Mouse (Mus musculus) kidney, embryonic 15.5 days (tissue): ENCODE results near the gene Reps1. TPM values are rescaled to one million over a fixed set of nuclear protein-coding genes. Genes with fewer than 3 reads are reported as not detected.
A peak's percentile ranks its signal among the peaks of the same experiment; 100 is the strongest.

Experiments
- ATAC-seq: fragments of 200-750 bp; cut with Nextera tagmentation; replicated peaks from 2 replicates; pipeline ENCODE4 v1.8.0; 2017; ENCODE audit warnings: moderate TSS enrichment; ENCODE audit not compliant: low FRiP score
- H3K27ac ChIP-seq: fragments of 300-500 bp; sonication (generic); 2 replicates; pipeline ENCODE4 v1.5.1; 2015; ENCODE audit warnings: mild to moderate bottlenecking, inconsistent platforms
- H3K27me3 ChIP-seq: fragments of 300-500 bp; sonication (generic); 2 replicates; pipeline ENCODE4 v1.6.1; 2015; ENCODE audit warnings: inconsistent platforms
- H3K36me3 ChIP-seq: fragments of 300-500 bp; sonication (generic); 2 replicates; pipeline ENCODE4 v1.6.1; 2015; ENCODE audit warnings: inconsistent platforms
- H3K4me1 ChIP-seq: fragments of 300-500 bp; sonication (generic); 2 replicates; pipeline ENCODE4 v1.6.1; 2015; ENCODE audit warnings: inconsistent platforms
- H3K4me2 ChIP-seq: fragments of 300-500 bp; sonication (generic); 2 replicates; pipeline ENCODE4 v1.6.1; 2015; ENCODE audit warnings: moderate library complexity, mild to moderate bottlenecking, inconsistent platforms
- H3K4me3 ChIP-seq: fragments of 300-500 bp; sonication (generic); replicated peaks from 2 replicates; pipeline ENCODE4 v1.5.1; 2015; ENCODE audit warnings: mild to moderate bottlenecking, inconsistent platforms
- H3K9ac ChIP-seq: fragments of 300-500 bp; sonication (generic); 2 replicates; pipeline ENCODE4 v1.6.1; 2015; ENCODE audit warnings: mild to moderate bottlenecking, inconsistent platforms
- H3K9me3 ChIP-seq: fragments of 300-500 bp; sonication (generic); replicated peaks from 2 replicates; pipeline ENCODE4 v1.6.1; 2016; ENCODE audit warnings: inconsistent platforms
- WGBS: fragments of 180-500 bp; shearing (Covaris S2); methylation state at CpG from one replicate; pipeline ENCODE4 v1.1.7; 2015; ENCODE audit warnings: mixed read lengths; 5-methylcytosine and 5-hydroxymethylcytosine counted together
- polyA plus RNA-seq: library from polyadenylated mRNA; unstranded; fragments of >200 nt; fragmentation: Nextera tagmentation; extraction: Ambion mirVana; gene quantifications from 2 replicates; pipeline ENCODE4 v1.2.1, GENCODE M21; 2015

Gene Reps1
- polyA plus RNA-seq, 1 experiment from 2014 or later = 15.3 TPM

DNA sequence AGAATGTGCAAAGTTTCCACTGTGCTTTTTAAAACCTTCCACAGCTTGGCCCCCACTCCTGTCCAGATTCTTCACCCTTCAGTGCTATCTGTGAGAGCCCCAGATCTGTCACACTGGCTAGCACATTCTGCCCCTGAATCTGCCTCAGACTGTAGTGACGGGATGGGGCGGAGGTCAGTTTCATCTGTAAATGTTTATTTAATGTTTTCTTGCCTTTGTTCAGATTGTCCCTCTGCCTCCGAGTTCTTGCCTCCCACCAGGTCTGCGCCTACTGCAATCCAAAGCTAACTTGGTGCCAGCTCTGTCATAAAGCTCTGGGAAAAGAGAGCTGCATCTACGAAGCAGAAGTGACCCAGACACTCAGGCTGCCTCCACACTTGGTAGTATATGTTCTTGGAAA lies 18.8 kb upstream of the Reps1 start:
- Histone ChIP-seq H3K9me3 (no peaks in the 10 kb centered on the region), H3K36me3 (no peaks in the 10 kb centered on the region), H3K27me3 (no peaks in the 10 kb centered on the region), H3K4me2 (no peak overlapping the region), H3K4me1 (no peaks in the 10 kb centered on the region), H3K4me3 (no peak overlapping the region), H3K9ac (no peak overlapping the region), H3K27ac (no peak overlapping the region)
- ATAC-seq = no peak
- 53% methylated on average over 5 of the region's 5 CpGs for WGBS

DNA sequence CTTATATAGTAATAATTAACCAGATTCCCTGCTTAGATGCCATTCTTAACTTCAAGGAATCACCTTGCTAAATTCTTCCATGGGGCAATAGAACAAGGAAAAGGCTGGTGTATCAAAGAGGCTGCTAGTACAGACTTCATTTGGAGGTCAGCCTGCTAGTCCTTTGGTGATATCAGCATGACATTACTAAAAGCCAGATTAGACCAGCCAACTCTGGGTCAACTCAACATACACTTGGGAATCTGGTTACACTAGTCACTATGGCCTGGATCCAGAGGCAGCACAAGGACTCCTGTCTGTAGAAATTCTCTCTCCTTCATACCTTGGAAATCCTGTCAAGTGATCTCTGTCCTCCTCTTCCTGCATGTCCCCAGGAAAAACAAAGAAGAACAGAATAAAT lies 9.3 kb upstream of the Reps1 start:
- no peaks in the 10 kb centered on the region for H3K4me1 ChIP-seq
- ATAC-seq = no peak

DNA sequence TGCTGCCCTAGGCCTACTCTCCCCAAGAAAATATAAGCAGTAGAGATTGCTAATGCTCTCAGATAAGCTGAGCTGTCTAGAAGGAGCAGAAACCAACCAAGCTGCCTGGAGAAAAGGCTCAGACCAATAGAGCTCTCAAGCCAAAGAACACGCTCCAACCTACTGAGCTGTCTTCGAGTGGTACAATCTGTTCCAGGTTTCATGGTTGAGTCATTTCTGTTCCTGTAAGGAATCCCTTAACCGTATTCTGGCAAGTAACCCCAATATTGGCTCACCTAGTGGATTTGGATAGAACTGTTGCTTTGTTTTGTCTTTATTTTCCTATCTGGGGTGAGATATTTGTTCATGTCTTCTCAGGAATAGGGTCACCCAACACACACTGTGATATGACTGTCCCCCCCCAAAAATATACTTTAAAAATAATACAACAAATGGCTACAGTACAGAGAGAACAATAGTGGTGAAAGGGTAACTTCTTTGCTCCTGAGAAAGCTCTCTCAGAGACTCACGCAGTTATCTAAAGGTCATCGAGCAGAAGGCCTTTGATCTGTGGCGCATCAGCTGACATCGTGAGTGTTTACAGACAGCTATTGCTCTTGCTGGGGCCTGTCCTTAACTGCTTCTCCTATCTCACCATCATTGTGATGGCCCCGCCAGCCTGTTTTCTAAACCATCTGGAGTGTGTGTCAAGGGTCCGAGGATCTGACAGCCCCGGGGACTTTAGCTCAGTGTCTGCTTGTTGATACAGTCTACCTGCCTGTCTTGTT lies 8.1 kb upstream of the Reps1 start:
- Histone ChIP-seq H3K4me3 (no peak overlapping the region), H3K36me3 (no peaks in the 10 kb centered on the region), H3K27me3 (no peaks in the 10 kb centered on the region), H3K4me1 (no peaks in the 10 kb centered on the region), H3K9me3 (no peaks in the 10 kb centered on the region), H3K4me2 (no peak overlapping the region), H3K27ac (no peak overlapping the region), H3K9ac (no peak overlapping the region)
- ATAC-seq = no peak
- 46% methylated on average over 10 of the region's 10 CpGs for WGBS

More for the DNA sequence above, 9.3 kb upstream of the Reps1 start:
- H3K4me2 ChIP-seq = no peak overlapping the region
- H3K4me3 ChIP-seq = no peak overlapping the region
- no peaks in the 10 kb centered on the region for H3K36me3 ChIP-seq
- H3K27ac ChIP-seq = no peak overlapping the region
- H3K9me3 ChIP-seq = no peaks in the 10 kb centered on the region
- H3K9ac ChIP-seq = no peak overlapping the region
- H3K27me3 ChIP-seq = no peaks in the 10 kb centered on the region

GRCm38 (mm10) chr10:18055009-18055695 lies 509 bp upstream of the Reps1 start:
- H3K27me3 ChIP-seq = no peaks in the 10 kb centered on the region
- WGBS = 2% methylated on average over 58 of the region's 61 CpGs

DNA sequence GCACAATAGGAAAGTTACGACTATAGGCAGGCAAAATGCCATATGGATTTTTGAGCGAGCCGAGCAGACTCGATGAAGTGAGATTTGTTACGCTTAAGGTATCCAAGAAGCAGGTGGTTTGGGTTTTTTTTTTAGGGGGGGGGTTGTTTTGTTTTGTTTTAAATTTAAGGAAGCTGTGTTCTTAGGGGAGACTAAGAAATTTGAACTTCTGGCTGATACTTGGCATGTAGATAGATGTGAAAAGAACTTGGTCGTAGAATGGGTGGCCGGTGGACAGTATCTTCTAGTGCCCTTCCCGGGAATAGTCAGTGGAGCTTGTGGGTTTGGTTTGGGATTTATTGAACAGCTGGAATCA lies 707 bp downstream of the Reps1 start:
- no peaks in the 10 kb centered on the region for H3K27me3 ChIP-seq
- peak overlapping the region; percentile 94 for H3K27ac ChIP-seq
- peaks cover 30% of the 10 kb centered on the region for H3K4me1 ChIP-seq
- H3K9ac ChIP-seq = peak overlapping the region; percentile 82
- peak overlapping the region; percentile 76 for H3K4me3 ChIP-seq
- no peak for ATAC-seq
- peak overlapping the region; percentile 84 for H3K4me2 ChIP-seq
- H3K36me3 ChIP-seq = no peaks in the 10 kb centered on the region
- H3K9me3 ChIP-seq = no peaks in the 10 kb centered on the region
- WGBS = under 1% methylated on average over 8 of the region's 8 CpGs

More at GRCm38 (mm10) chr10:18055009-18055695, 509 bp upstream of the Reps1 start:
- Histone ChIP-seq H3K4me2 (peak overlapping the region; percentile 84), H3K36me3 (no peaks in the 10 kb centered on the region), H3K4me3 (peak overlapping the region; percentile 76), H3K4me1 (peaks cover 29% of the 10 kb centered on the region), H3K9me3 (no peaks in the 10 kb centered on the region), H3K27ac (peak overlapping the region; percentile 94), H3K9ac (peak overlapping the region; percentile 82)
- ATAC-seq = peak; percentile 99

DNA sequence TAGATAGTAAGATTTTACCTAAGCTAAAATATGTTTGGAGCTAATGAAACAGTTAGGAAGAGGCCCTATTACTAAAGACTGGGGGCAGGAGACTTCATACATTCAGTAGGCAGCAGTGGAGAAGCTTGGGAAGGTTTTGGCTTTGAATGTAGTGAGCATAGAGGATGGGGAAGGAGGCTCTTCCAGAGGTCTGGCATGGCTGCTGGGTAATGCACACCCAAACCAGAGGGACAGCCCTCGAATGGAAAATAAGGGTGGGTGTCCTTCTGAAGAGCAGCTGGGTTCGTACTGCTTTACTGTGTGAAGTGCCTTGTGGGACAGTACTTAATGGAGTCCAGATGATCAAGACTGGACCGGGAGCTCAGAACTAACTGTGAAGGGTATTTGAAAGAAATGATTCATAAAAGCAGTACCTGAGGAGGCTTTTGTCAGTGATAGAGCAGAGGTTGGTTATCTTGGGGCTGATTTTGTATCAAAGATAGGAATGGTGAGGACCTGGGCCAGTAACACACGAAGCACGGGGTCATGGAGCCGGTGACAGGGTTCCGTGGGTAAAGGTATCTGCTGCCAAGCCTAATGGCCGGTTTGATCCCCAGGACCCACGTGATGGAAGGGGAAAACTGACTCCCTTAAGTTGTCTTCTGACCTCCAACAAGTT lies 3.1 kb downstream of the Reps1 start:
- Histone ChIP-seq H3K27ac (no peak overlapping the region), H3K9ac (no peak overlapping the region), H3K4me1 (peaks cover 33% of the 10 kb centered on the region), H3K9me3 (no peaks in the 10 kb centered on the region), H3K4me3 (no peak overlapping the region), H3K4me2 (no peak overlapping the region), H3K36me3 (no peaks in the 10 kb centered on the region), H3K27me3 (no peaks in the 10 kb centered on the region)
- ATAC-seq = no peak
- whole genome bisulfite sequencing = 91% methylated on average over 9 of the region's 9 CpGs

GRCm38 (mm10) chr10:18059807-18060206 lies 4.1 kb downstream of the Reps1 start:
- H3K4me2 ChIP-seq = no peak overlapping the region
- no peak overlapping the region for H3K4me3 ChIP-seq
- no peaks in the 10 kb centered on the region for H3K27me3 ChIP-seq
- peaks cover 33% of the 10 kb centered on the region for H3K4me1 ChIP-seq
- no peak overlapping the region for H3K27ac ChIP-seq
- no peak overlapping the region for H3K9ac ChIP-seq
- no peaks in the 10 kb centered on the region for H3K36me3 ChIP-seq
- no peak for ATAC-seq
- no peaks in the 10 kb centered on the region for H3K9me3 ChIP-seq
- WGBS = 80% methylated on average over 13 of the region's 13 CpGs

DNA sequence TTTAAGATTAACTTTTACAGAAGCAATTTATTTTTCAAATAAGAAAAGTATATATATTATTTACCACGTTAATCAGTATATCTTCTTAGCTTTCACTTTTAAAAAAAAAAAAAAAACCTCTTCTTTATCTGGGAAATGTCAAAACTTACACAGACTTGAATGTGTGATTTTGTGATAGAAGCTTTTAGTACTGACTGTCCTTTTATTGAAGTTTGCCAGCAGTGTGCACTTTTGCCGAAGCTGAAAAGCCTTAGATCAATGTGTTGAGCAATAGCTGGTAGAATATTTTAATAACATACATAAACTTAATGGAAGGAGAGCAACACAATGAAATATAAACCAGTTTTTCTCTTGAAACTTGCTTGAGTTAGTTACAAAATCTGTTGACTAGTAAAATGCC lies 5.1 kb downstream of the Reps1 start:
- Histone ChIP-seq H3K9me3 (no peaks in the 10 kb centered on the region), H3K4me1 (peaks cover 33% of the 10 kb centered on the region), H3K27ac (no peak overlapping the region), H3K4me2 (no peak overlapping the region), H3K27me3 (no peaks in the 10 kb centered on the region), H3K4me3 (no peak overlapping the region), H3K9ac (no peak overlapping the region), H3K36me3 (no peaks in the 10 kb centered on the region)
- WGBS = 81% methylated on average over 2 of the region's 2 CpGs
- ATAC-seq = no peak

GRCm38 (mm10) chr10:18061533-18061932 lies 5.9 kb downstream of the Reps1 start:
- WGBS = 87% methylated on average over 4 of the region's 4 CpGs

DNA sequence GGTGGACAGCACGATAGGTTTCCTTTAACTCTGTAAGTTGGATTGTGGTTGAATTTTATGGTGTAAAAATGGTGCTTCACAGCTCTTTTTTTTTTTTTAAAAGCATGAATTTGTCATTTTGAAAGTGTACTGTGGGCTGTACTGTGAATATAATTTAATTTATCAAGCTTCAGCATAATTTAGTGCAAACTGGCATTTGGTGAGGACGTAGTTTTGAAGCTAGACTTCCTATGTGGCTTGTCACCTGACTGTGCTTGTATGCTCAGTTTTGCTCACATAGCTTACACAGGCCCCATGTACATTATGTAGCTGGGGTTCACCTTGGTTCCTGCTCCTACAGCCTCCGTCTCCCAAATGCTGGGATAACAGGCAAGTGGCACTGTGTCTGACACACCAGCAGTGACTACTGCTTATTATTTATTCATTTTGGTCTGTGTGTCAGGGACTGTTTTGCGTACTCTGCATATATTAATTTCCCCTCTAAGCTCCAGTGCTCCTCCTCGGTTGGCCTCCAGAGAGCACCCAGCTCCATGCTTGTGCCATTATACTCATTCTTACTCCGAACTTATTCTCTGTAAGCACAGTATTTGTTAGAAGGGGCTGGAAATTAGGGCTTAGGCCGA lies 9.1 kb downstream of the Reps1 start:
- ATAC-seq = no peak
- Histone ChIP-seq H3K4me2 (no peak overlapping the region), H3K4me1 (peaks cover 38% of the 10 kb centered on the region)

More at GRCm38 (mm10) chr10:18061533-18061932, 5.9 kb downstream of the Reps1 start:
- ATAC-seq = no peak
- Histone ChIP-seq H3K4me1 (peaks cover 39% of the 10 kb centered on the region), H3K9me3 (no peaks in the 10 kb centered on the region), H3K4me2 (no peak overlapping the region), H3K27ac (no peak overlapping the region), H3K27me3 (no peaks in the 10 kb centered on the region), H3K9ac (no peak overlapping the region), H3K36me3 (no peaks in the 10 kb centered on the region), H3K4me3 (no peak overlapping the region)

DNA sequence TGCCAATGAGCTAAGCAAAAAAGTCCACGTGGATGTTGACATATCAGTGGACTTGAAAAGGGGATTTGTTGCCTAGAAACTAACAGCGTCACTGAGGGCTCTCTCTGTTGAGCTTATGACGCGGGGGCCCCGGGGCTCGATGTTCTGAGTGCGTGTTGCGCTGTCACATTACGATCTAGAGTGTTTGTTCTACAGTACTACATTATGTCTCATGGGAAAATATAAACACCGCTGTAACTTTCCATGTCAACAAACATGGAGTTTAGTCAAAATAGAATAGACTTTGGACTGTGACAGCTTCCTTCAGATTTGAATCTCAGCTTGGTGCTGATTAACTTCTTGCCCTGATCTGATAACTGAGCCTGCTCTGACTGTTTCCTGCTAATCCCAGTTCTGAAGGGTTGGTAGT lies 10.4 kb downstream of the Reps1 start:
- Histone ChIP-seq H3K4me3 (no peak overlapping the region), H3K4me1 (peaks cover 44% of the 10 kb centered on the region), H3K4me2 (no peak overlapping the region), H3K27me3 (no peaks in the 10 kb centered on the region), H3K9me3 (no peaks in the 10 kb centered on the region), H3K36me3 (no peaks in the 10 kb centered on the region), H3K27ac (no peak overlapping the region), H3K9ac (no peak overlapping the region)
- no peak for ATAC-seq
- WGBS = 85% methylated on average over 10 of the region's 10 CpGs

More for the DNA sequence above, 9.1 kb downstream of the Reps1 start:
- H3K27ac ChIP-seq = no peak overlapping the region
- H3K4me3 ChIP-seq = no peak overlapping the region
- no peaks in the 10 kb centered on the region for H3K36me3 ChIP-seq
- no peaks in the 10 kb centered on the region for H3K27me3 ChIP-seq
- H3K9me3 ChIP-seq = no peaks in the 10 kb centered on the region
- H3K9ac ChIP-seq = no peak overlapping the region
- WGBS = 87% methylated on average over 7 of the region's 7 CpGs
